Mouse (Mus musculus): ENCODE measurements around the gene Boc. TPM values are rescaled to one million over a fixed set of nuclear protein-coding genes. Genes with fewer than 3 reads are reported as not detected.

Boc gene
- 0.20 and 0.38 TPM in 2 replicates for polyA plus RNA-seq (2012; rRNA removed)

GRCm38 (mm10) chr16:44558471-44559329, at the start of gene Boc:
TSS of gene Boc (minus strand) at chr16:44558897.

Other genes starting within 250 kb of the Boc start
- gene Sidt1, start 225.7 kb downstream of the Boc start, polyA plus RNA-seq (2012; rRNA removed): 0.01 TPM in 1 of 2 replicates, not detected in the other
- 6.8 and 8.8 TPM in 2 replicates for gene Spice1, start 211.8 kb downstream of the Boc start, polyA plus RNA-seq (2012; rRNA removed)
- 0.51 and 0.59 TPM in 2 replicates for gene Cfap44, start 164.1 kb downstream of the Boc start, polyA plus RNA-seq (2012; rRNA removed)
- 3.7 and 4.4 TPM in 2 replicates for gene Nepro, start 165.4 kb upstream of the Boc start, polyA plus RNA-seq (2012; rRNA removed)
- gene Gtpbp8, start 187.5 kb upstream of the Boc start, polyA plus RNA-seq (2012; rRNA removed): 4.4 and 4.9 TPM in 2 replicates
- 2.0 and 2.2 TPM in 2 replicates for gene Cd200r1, start 206.8 kb upstream of the Boc start, polyA plus RNA-seq (2012; rRNA removed)